ENCODE assay signal across 10 mouse cellular contexts in the genomic region with DNA sequence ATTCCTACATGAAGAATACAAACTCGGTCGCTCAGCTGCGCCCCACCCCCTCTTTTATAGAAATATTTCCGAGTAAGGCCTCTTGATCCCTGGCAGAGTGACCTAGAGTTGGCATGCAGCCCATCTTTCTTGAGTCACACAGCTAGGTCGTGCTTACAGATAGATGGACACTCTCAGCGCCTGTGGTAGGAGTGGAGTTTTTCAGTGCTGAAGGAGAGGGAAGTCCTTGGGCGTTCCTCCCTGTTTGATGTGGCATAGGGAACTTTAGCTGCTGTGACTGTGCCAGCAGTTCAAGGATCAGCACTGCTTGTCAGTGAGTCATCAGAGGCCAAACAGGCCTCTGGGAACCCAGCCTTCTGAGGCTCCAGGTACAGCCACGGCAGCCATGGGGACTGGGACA. TPM values are rescaled to one million over a fixed set of nuclear protein-coding genes. Genes with fewer than 3 reads are reported as not detected.
DNase-seq lines count a peak whose midpoint lies in the region; ATAC-seq and TF ChIP-seq lines count a peak whose summit lies in the region.
"Had no signal": no experiment of that assay in that cellular context is flagged by ENCODE, and none has a peak within 500 bp of the region (broad histone marks: within the 10 kb centered on the region; RNA-seq: fewer than 3 reads in every experiment).

No protein-coding gene starts in this region.

- 54% methylated on average over 8 of the region's 8 CpGs for WGBS in thymus, adult 2 months
- 88% methylated on average over 8 of the region's 8 CpGs for WGBS in limb, embryonic 10.5 days
- 87% methylated on average over 8 of the region's 8 CpGs for WGBS in midbrain, embryonic 10.5 days

- no peaks in the 10 kb centered on the region for H3K9me3 ChIP-seq in limb, embryonic 10.5 days (replicated peaks)
- no peaks in the 10 kb centered on the region for H3K9me3 ChIP-seq in midbrain, embryonic 10.5 days (replicated peaks)
- H3K9me3 ChIP-seq: hindbrain, embryonic 15.5 days had no signal

- H3K27me3 ChIP-seq in thymus, adult 2 months (ENCODE audit: control insufficient read depth, insufficient read depth, low read length): no peaks in the 10 kb centered on the region; the same call in 1 of the 2 replicates
- H3K27me3 ChIP-seq in limb, embryonic 10.5 days (ENCODE audit: low read depth, poor library complexity, severe bottlenecking): peaks cover 17% of the 10 kb centered on the region; the same call in 1 of the 2 replicates
- H3K27me3 ChIP-seq in midbrain, embryonic 10.5 days (ENCODE audit: low read depth, poor library complexity, severe bottlenecking): 0 out of 2 replicates have a peak, but pooled peaks cover 5% of the 10 kb centered on the region
- H3K27me3 ChIP-seq: hindbrain, embryonic 15.5 days had no signal

- no peak overlapping the region for H3K27ac ChIP-seq in thymus, adult 2 months (ENCODE audit: control insufficient read depth, insufficient read depth, low read length)
- peak overlapping the region; percentile 17; the same call in 1 of the 2 replicates for H3K27ac ChIP-seq in limb, embryonic 10.5 days
- H3K27ac ChIP-seq in midbrain, embryonic 10.5 days (replicated peaks): no peak overlapping the region
- H3K27ac ChIP-seq: hindbrain, embryonic 15.5 days had no signal

- no peak for ATAC-seq in activated CD4-positive, CD25-positive, alpha-beta regulatory T cell, adult 4 months

- TF ChIP-seq POLR2A in thymus, adult 2 months (IDR thresholded peaks at IDR 0.05; ENCODE audit: control insufficient read depth, extremely low read depth, insufficient read depth, low read length, poor library complexity): no peak

- DNase-seq in thymus, adult 2 months: peak; percentile 17
- DNase-seq in thymus, postnatal 0 days (ENCODE audit: low spot score): no peak
- peak; percentile 31 for DNase-seq in gastrocnemius, adult 18-20 months (ENCODE audit: low spot score)
- DNase-seq in limb, embryonic 10.5 days (ENCODE audit: low spot score): no peak
- peak; percentile 78 for DNase-seq in urinary bladder, postnatal 14 days (ENCODE audit: low spot score)
- no peak for DNase-seq in midbrain, embryonic 10.5 days (ENCODE audit: low spot score)
- no peak for DNase-seq in neural tube, embryonic 10.5 days (ENCODE audit: extremely low spot score, low spot score)

- peaks cover 10% of the 10 kb centered on the region for H3K4me1 ChIP-seq in thymus, adult 2 months (replicated peaks; ENCODE audit: control insufficient read depth, insufficient read depth, low read length)
- H3K4me1 ChIP-seq in limb, embryonic 10.5 days: no peaks in the 10 kb centered on the region
- H3K4me1 ChIP-seq in midbrain, embryonic 10.5 days: no peaks in the 10 kb centered on the region

- no peaks in the 10 kb centered on the region for H3K36me3 ChIP-seq in thymus, adult 2 months (ENCODE audit: control insufficient read depth, insufficient read depth, low read length)
- no peaks in the 10 kb centered on the region for H3K36me3 ChIP-seq in limb, embryonic 10.5 days
- no peaks in the 10 kb centered on the region for H3K36me3 ChIP-seq in midbrain, embryonic 10.5 days
- H3K36me3 ChIP-seq: hindbrain, embryonic 15.5 days had no signal

- no peak for TF ChIP-seq CTCF in thymus, adult 2 months (IDR thresholded peaks at IDR 0.05; ENCODE audit: borderline replicate concordance, control insufficient read depth, extremely low read depth, insufficient read depth, low read length, poor library complexity)

- H3K4me3 ChIP-seq in thymus, adult 2 months (ENCODE audit: control insufficient read depth, insufficient read depth, low read length): no peak overlapping the region
- H3K4me3 ChIP-seq in limb, embryonic 10.5 days: no peak overlapping the region
- H3K4me3 ChIP-seq in midbrain, embryonic 10.5 days: no peak overlapping the region
- H3K4me3 ChIP-seq: hindbrain, embryonic 15.5 days had no signal

RNA-seq across cellular contexts. Expression of a gene that starts 51.9 kb away (rescaled TPM):
- polyA plus RNA-seq in thymus, adult 2 months (2012; rRNA removed): 1.7 and 1.9 TPM in 2 replicates
- polyA plus RNA-seq in thymus, postnatal 0 days (2015; fragmentation: Nextera tagmentation; extraction: Ambion mirVana): 3.3 and 3.6 TPM in 2 replicates
- under 1 TPM in 1 of 2 experiments, not detected in 1; 0.39 TPM for total RNA-seq in gastrocnemius, adult 18-20 months (2021)
- polyA plus RNA-seq in limb, embryonic 10.5 days (2016; fragmentation: Nextera tagmentation; extraction: Ambion mirVana): 0.20 and 0.31 TPM in 2 replicates
- under 1 TPM in 1 of 2 experiments, not detected in 1; 0.41 TPM for polyA plus RNA-seq in activated CD4-positive, CD25-positive, alpha-beta regulatory T cell, adult 4 months (2017; shearing (Covaris generic))
- 0.05 and 0.07 TPM in 2 replicates for polyA plus RNA-seq in midbrain, embryonic 10.5 days (2016; fragmentation: Nextera tagmentation; extraction: Ambion mirVana)
- polyA plus RNA-seq: hindbrain, embryonic 15.5 days had no signal

RNA-seq across cellular contexts. Expression of a gene that starts 58.9 kb away (rescaled TPM):
- polyA plus RNA-seq in thymus, adult 2 months (2012; rRNA removed): 9.9 and 10.6 TPM in 2 replicates
- 33.4 and 34.1 TPM in 2 replicates for polyA plus RNA-seq in thymus, postnatal 0 days (2015; fragmentation: Nextera tagmentation; extraction: Ambion mirVana)
- not detected for total RNA-seq in gastrocnemius, adult 18-20 months (2021)
- polyA plus RNA-seq in limb, embryonic 10.5 days (2016; fragmentation: Nextera tagmentation; extraction: Ambion mirVana): 112 and 126 TPM in 2 replicates
- 1 to 10 TPM; 5.2 to 7.5 TPM for polyA plus RNA-seq in activated CD4-positive, CD25-positive, alpha-beta regulatory T cell, adult 4 months (2017; shearing (Covaris generic))
- 100 and 109 TPM in 2 replicates for polyA plus RNA-seq in midbrain, embryonic 10.5 days (2016; fragmentation: Nextera tagmentation; extraction: Ambion mirVana)
- total RNA-seq: neutrophil, adult 5-6 weeks had no signal

Comparison
In these comparisons a context has a peak if more than half of its experiments do, and no peak if none do; other contexts are left out.
1. DNase-seq: peak in thymus, adult 2 months (single experiment), gastrocnemius, adult 18-20 months (single experiment) and urinary bladder, postnatal 14 days (single experiment); none in thymus, postnatal 0 days (single experiment), limb, embryonic 10.5 days (single experiment), midbrain, embryonic 10.5 days (single experiment) and neural tube, embryonic 10.5 days (single experiment).